Comparison of ENCODE assay signal across 18 mouse cellular contexts in the genomic region with DNA sequence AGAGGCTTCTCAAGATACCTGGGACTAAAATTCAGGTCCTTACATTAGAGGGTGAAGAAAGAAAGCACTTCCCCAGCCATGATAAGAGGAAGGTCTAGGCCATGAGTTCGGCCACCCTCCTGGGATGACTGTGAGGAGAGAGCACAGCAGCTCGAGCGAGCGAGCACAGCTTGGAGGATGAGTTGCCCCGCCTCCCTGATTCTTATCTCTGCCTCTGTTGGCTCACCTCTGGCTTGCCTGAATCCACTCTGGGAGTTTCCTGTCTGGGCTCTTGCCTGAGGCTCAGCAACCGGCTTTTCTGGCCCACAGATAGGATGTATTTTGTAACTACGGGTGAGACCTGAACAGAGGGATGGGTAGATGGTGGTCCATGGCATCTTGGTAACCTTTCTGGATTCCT. TPM values are rescaled to one million over a fixed set of nuclear protein-coding genes. Genes with fewer than 3 reads are reported as not detected.
"Had no signal": no experiment of that assay in that cellular context is flagged by ENCODE, and none has a peak within 500 bp of the region (broad histone marks: within the 10 kb centered on the region; RNA-seq: fewer than 3 reads in every experiment).

No protein-coding gene starts in this region.

- DNase-seq: kidney, adult 2 months; kidney, postnatal 25 days; layer of hippocampus, adult 9-11 months; liver; lung, adult 18-20 months; lung, postnatal 10 days; lung, postnatal 36 days; thymus, adult 2 months; thymus, postnatal 25 days had no signal

RNA-seq across cellular contexts. Expression of a gene that starts 37.2 kb away (rescaled TPM):
- total RNA-seq: monocyte, adult 5-6 weeks; neutrophil, adult 5-6 weeks had no signal
- polyA plus RNA-seq: kidney, embryonic 14.5 days; kidney, postnatal 0 days; large intestine, adult 2 months; limb, embryonic 10.5 days; liver, embryonic 12.5 days; liver, embryonic 15.5 days; spleen, adult 2 months had no signal
